Mouse (Mus musculus): ENCODE measurements at regions not wholly inside any gene's neighbourhood (a gene's known extent, or its start where the extent isn't known, plus 50 kb on each side); places are given as distances from the start of the nearest gene placed in this dataset.
A peak's percentile ranks its signal among the peaks of the same experiment; 100 is the strongest.

DNA sequence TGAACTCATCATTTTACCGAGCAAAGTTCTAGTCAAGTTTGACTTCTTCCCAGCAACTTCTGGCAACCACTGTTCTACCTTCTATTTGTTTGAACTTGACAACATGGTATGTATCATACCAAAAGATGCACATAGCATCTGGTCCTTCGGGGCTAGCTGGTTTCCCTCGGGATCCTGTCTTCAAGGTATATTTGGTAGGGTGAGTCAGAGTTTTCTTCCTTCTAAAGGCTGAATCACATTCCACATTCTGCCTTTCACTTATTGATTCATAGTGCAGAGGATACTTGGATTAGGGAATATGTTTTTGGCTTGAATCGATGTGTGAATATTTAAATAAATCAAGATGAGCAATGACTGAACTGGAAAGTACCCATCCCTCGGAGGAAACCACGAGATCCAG, 789.9 kb downstream of the Nr2f2 start:
- DNase-seq (ENCODE audit: low spot score): no peak

DNA sequence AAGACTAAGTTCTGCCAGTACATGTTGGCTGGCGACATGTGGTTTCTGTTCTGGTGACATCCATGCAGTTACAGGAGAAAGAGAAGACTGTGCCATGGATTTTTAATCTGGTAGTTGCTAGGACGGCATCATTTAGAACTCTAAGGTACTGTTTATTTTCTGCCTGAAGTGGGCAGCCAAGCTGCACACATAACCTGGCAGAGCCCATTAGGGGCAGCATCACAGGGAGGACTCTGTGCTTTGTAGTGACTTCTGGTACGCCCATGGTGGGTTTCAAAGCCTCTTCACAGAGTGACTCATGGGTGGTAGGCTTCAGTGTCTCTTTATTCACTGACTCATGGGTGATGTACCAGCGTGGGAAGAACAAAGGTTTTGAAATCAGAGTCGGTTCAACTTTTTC, 792.8 kb downstream of the Nr2f2 start:
- DNase-seq (ENCODE audit: low spot score): no peak

DNA sequence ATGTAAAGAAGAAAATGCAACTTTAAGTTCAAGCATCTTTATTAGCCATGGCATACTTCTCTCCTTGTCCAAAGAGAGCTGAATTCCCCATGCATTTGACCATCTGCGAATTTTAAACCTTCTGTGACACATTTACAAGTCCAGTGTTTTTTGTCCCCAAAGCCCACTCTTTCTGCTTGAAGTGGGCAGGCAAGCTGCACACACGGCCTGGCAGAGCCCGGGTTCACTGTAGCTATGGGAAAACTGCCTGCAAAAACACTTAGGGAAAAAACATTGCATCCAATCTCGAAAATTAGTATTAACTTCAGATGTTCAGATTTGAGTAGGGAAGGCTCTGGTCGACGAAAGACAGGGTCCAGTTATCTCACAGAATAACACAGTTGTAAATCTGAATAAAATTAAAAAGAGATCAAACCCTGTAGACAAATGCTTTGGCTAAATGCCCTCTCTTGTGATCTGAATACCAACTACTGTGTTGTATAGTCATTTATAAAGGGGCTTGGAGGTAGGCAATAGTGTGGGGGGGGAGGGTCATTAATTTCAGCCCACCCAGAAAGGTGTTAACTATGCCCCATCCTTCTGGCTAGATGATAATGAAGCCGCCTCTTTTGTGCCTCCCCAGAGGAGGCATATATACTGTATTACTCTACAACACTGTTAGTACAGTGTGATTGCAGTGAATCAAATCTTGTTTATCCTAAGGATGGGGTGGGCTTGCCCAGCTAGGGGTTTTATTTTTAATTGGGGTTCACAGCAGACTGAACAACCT, 793.7 kb downstream of the Nr2f2 start:
- DNase-seq (ENCODE audit: low spot score): no peak

DNA sequence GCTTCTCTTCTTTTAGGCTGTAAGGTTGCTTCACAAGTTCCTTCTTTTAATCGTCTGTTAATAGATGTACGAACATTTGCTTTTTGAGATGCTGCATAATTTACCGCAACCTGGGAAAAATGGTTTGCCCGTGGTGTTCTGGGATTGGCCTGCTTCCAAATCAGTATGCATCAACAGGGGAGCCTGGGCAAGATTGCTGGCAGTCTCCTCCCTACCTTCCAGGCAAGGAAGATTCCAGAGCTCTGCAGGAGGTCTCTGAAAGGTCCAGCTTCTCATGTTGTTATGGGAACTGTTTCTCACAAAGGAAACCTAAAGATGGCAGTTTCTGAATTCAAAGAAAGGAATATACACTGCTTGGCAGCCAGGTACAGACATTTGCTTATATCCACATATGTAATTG, 799.6 kb downstream of the Nr2f2 start:
- DNase-seq (ENCODE audit: low spot score): no peak

DNA sequence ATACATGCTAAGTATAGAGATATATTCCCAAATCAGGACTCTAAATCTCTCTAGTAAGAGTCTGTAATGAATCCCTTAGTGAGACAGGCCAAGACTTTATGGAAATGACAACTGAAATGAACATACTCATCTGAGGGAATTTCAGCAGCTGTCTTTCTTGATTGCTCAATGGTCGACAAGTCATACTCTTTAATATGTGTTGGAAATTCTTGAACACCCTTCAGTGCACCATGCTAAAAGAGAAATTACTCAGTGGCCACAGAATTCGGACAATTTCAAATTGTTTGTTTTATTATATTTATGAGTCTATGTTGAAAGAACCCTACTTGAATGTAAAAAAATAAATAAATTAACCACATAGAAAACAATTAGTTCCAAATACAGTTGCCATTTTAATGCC, 802.1 kb downstream of the Nr2f2 start:
- DNase-seq (ENCODE audit: low spot score): no peak

DNA sequence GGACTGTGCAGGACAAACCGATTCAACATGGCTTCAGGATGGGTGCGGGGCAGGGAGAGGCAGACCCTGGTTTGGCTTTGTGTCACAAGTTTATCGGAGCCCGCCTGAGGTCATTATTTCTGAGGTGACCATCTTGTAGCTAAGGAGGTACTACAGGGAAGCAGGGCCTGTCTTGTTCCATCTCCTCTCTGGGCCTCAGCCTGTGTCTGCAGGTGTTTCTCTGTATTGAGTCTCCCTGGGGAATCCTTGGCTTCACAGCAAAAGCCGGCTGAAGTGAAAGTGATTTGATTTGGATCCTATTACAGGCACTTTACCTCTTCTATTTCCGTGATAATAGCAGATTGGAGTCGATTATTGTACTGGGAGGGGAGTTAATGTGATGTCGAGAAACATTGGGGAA, 805.7 kb upstream of the Arrdc4 start:
- DNase-seq (ENCODE audit: low spot score): no peak

DNA sequence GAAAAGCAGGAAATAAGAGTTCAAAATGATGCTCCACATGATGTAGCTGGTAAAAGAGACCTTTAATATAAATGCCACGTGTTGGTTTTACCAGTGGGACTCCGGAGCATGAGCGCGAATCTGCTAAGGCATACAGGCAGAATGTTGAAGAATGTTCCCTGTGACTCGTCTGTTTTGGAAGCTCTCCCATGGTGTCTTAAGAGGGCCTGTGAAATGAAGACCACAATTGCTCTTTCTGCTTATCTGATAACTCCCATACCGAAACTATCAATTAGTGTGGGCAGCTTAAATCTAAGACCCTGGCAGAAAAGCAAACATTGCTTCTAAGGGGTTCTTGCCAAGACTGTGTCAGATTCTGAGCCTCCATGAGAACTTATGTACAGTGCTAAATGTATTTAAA, 804.9 kb upstream of the Arrdc4 start:
- DNase-seq (ENCODE audit: low spot score): no peak

DNA sequence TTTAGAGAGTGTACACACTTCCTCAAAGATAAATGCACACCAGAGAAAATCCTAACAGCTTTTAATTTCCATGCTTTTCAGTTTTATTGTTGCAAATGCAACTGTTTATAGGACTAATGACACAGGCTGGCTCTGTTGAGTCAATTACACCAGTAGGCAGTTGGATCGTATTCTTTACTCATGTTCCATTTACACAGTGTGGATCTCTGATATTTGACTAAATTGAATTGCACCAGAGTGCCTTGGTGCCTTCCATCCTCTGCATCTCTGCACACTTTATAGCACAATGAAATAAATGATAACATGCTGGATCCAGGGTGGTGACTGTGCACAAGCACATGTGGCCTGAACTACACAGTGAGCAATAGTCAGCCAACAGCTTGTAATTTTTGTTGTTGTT, 787.0 kb upstream of the Arrdc4 start:
- DNase-seq (ENCODE audit: low spot score): no peak

DNA sequence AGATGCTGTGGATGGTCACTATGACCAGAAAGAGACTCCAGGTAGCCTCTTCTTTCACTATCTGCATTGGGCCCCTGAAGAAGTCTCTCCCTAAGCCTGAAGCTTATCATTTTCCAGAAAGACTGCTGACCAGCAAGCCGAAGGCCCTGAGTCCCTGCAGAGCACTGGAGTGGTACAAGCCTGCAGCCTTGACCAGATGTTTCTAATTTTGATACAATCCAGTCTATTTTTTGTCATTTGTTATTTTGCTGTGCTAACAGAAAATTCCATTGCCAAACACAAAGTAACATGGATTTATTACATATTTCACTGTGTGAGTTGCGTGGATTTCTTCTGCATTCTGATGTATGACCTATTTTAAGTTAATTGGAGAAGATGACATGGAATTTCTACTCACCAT, 764.9 kb upstream of the Arrdc4 start:
- DNase-seq (ENCODE audit: low spot score): no peak

DNA sequence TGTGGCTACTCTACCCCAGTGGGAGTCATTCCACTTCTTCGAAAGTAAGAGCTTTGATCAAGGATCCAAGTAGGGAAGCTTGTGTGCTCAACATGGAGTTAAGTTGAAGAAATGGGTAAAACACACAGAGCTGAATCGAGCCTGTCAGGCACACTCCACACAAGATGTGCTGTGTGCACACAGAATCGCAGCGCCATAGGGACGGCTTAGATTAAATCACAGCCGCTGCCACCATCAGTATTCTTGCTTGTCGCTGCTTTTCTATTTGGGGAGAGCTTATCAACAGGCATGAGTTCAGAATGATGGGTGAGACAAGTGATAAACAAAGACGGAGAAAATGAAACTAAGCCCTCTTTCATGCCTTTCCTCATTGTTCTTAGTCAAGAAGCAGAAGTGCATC, 761.3 kb upstream of the Arrdc4 start:
- DNase-seq (ENCODE audit: low spot score): no peak

DNA sequence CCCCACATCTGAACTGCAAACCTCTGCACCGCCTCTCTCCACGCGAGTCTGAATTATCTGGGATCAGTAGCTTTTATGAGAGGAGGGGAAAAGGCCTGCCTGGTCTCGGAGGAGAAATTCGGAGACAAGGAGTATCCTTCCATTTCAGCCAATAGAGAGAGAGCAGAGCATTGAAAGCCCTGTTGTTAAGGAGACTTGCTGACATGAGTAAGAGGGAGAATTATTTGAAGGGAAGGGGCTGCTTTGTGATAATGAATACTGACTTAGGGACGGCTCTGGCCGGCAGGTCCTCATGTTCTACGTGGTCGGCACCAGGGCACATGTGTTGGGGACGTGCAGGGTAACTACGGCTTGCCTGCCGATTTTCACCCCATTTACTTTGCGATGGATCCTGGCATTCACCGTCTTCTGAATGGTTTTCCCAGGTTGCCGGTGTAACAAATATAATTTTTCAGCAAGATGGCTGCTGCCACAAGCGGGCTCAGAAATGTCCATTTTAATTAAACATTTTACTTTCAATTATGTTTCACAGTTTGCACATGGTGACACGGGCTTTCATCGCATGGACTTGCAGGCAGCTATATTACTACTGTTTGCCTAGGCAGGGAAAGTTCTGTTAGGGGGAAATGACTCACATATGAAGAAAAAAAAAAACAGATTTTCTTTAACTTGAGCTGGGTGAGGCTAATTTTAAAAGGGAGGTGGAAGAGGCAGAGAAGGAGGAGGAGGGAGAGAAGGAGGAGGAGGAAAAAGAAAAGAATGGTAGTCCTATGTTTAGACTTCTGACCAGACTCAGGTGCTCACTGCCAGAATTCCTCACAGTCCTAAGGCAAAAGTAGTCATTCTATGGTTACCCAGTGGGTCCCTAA, 744.3 kb upstream of the Arrdc4 start:
- DNase-seq (ENCODE audit: low spot score): no peak

DNA sequence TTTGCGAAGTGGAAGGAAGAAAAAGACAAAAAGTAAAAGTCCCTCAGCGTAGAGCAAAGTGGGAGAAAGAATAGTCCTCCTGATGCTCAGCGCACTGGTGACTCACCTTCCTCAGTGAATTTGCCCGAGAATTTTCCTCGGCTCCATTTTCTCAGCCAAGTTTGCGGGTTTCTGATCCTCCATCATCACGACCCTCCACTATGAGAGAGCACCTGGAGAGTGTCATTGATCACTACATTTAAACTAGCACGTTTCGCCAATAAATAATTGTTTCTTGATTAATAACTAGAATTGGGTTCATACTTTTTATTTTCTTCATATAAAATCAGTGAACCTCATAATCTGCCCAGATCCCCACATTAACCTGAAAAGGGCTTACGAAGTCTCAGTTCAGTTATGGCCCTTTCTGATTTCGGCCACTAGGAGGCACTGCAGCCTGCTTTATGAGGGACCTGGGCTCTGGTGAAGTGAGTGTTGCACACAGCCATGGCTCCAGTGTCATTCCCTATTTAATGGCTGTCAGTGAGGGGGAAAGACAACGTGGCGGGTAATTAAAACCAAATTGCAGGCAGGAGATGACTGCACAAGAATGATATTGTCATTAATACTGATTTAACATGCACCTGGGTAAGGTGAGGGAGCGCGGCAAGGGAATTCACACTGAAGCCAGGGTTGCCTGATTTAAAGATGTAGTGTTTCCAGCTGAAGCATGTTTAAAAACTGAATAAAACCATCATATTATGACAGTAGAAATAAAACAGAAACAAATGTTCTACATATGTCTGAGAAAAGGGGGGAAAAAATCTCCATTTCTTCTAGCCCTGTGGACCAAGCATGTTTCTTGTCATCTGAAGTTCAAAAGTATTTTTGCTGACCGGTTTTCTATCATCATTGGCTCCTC, 741.8 kb upstream of the Arrdc4 start:
- DNase-seq (ENCODE audit: low spot score): peak; percentile 86

DNA sequence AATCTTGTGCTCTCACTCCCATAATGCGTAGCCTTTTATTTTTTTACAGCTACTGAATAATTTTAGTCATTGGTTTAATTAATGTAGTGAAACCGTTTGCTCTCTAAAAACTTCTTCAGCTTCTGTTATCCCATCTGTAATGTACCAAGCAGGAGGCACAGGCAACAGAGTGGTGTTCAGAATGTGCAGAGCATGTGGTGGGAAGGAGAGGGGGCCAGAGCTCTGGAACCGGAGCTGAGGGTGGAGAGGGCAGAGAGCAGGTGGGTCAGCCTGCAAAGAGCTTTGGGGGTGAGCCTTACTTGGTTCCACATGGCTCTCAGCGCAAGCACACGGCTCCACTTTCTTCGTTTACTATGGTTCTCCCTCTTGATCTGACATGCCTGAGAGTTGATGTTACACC, 739.6 kb upstream of the Arrdc4 start:
- DNase-seq (ENCODE audit: low spot score): no peak

DNA sequence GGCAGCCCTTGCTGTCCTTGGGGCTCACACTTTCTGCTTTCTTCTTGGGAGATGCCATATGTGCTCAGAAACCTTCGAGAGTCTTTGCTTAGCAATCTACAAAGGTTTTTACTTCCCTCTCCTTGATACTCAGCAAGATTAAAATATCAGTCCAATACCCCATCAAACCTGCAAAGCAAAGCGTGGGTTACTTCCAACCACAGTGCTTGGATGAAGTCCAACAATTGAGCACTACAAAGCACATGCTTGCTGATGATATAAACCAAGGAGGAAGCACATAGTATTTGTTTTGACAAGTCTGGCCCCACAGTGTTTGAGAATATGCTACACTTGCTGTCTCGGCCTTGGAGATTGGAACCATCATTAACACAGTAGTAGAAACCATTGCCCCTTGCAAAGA, 738.1 kb upstream of the Arrdc4 start:
- DNase-seq (ENCODE audit: low spot score): no peak

DNA sequence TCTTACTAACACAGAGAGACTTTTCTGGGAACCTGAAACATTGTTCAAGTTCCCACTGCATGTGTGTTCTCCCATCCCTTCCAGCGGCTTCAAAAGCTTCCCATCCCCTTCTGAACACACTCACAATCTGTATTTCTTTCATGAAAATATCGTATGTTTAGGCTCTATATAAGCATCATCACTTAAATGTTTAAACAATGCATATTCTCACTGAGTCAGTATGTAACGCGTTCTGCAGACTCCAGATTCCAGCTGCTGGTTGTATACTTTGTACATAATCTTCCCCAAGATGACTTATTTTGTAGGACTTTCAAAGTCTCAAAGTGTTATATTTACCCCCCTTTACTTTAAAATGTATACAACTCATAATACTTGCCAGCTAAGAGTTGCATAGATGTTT, 735.5 kb upstream of the Arrdc4 start:
- DNase-seq (ENCODE audit: low spot score): no peak
